In genomic region chr11:8860878-8861277, GRCm38 (mm10) we compare ENCODE assay signal across 11 mouse cellular contexts.
DNase-seq lines count a peak whose midpoint lies in the region; TF ChIP-seq lines count a peak whose summit lies in the region.
"Had no signal": no experiment of that assay in that cellular context is flagged by ENCODE, and none has a peak within 500 bp of the region (broad histone marks: within the 10 kb centered on the region; RNA-seq: fewer than 3 reads in every experiment).

No protein-coding gene starts in this region.

- no peaks in the 10 kb centered on the region for H3K4me1 ChIP-seq in cortical plate, adult 2 months (ENCODE audit: control insufficient read depth, insufficient read depth, low read length)
- H3K4me1 ChIP-seq: liver, embryonic 13.5 days had no signal

- no peak overlapping the region for H3K27ac ChIP-seq in cortical plate, adult 2 months (ENCODE audit: insufficient read depth, low read length)
- H3K27ac ChIP-seq: heart, embryonic 13.5 days; liver, embryonic 13.5 days had no signal

- no peak overlapping the region for H3K4me3 ChIP-seq in cortical plate, adult 2 months (ENCODE audit: insufficient read depth, low read length)
- H3K4me3 ChIP-seq: heart, embryonic 13.5 days; liver, embryonic 13.5 days had no signal

- peak; percentile 6 to 23 for DNase-seq in heart, postnatal 10 days
- no peak for DNase-seq in heart, adult 9 months (ENCODE audit: low spot score in 2 of 2)
- peak; percentile 23 for DNase-seq in urinary bladder, postnatal 14 days (ENCODE audit: low spot score)
- no peak for DNase-seq in urinary bladder, postnatal 10 days (ENCODE audit: low spot score)
- DNase-seq in thymus, postnatal 4 days: peak; percentile 73
- no peak for DNase-seq in cerebellum, adult 9-10 months
- DNase-seq in frontal cortex, postnatal 10 days (ENCODE audit: low spot score in 2 of 2): no peak
- DNase-seq: cerebellum, adult 2 months; liver, embryonic 13.5 days had no signal

- TF ChIP-seq POLR2A in cortical plate, adult 2 months (IDR thresholded peaks at IDR 0.05; ENCODE audit: extremely low read depth, insufficient read depth, low read length): no peak

- TF ChIP-seq CTCF in cortical plate, adult 2 months (IDR thresholded peaks at IDR 0.05; ENCODE audit: extremely low read depth, insufficient read depth, low read length): 0 out of 2 replicates have a peak, but pooled peaks have one; percentile 15

- intact Hi-C loops in heart, postnatal 10 days (cut with DNase I): loop anchor here (1.0 to 5.0 kb wide), 5 partner anchors 96 to 437 kb away; no protein-coding TSS in a partner anchor

Comparison
In these comparisons a context has a peak if more than half of its experiments do, and no peak if none do; other contexts are left out.
1. DNase-seq: peak in heart, postnatal 10 days (2 of 2), urinary bladder, postnatal 14 days (single experiment) and thymus, postnatal 4 days (single experiment); none in heart, adult 9 months (0 of 2), urinary bladder, postnatal 10 days (single experiment), cerebellum, adult 9-10 months (single experiment) and frontal cortex, postnatal 10 days (0 of 2).